Mouse (Mus musculus) lung, postnatal 0 days (tissue): Measurements from ENCODE around the gene Tmprss11d. TPM values are rescaled to one million over a fixed set of nuclear protein-coding genes. Genes with fewer than 3 reads are reported as not detected.
A peak's percentile ranks its signal among the peaks of the same experiment; 100 is the strongest.
"Not testable (repeated sequence)": the region's sequence is repeated elsewhere in the genome, so short reads cannot be mapped to it uniquely, and the experiment has no call there.

Experiments used
- ATAC-seq: fragments of 200-750 bp; cut with Nextera tagmentation; 2 replicates; pipeline ENCODE4 v1.8.0; 2017; ENCODE audit warnings: moderate library complexity
- DNase-seq: peaks from one replicate; pipeline ENCODE4 v3.0.0-alpha.2; 2016; ENCODE audit warnings: low spot score
- H3K27ac ChIP-seq: fragments of 300-500 bp; sonication (generic); 2 replicates; pipeline ENCODE4 v1.5.1; 2014; ENCODE audit warnings: antibody characterized with exemption, mild to moderate bottlenecking, low read length, mixed read lengths
- H3K27me3 ChIP-seq: fragments of 300-500 bp; sonication (generic); replicated peaks from 2 replicates; pipeline ENCODE4 v1.6.1; 2014; ENCODE audit warnings: low read length, mixed read lengths; ENCODE audit not compliant: insufficient read depth
- H3K36me3 ChIP-seq: fragments of 300-500 bp; sonication (generic); 2 replicates; pipeline ENCODE4 v1.6.1; 2014; ENCODE audit warnings: low read length, mixed read lengths; ENCODE audit not compliant: insufficient read depth
- H3K4me1 ChIP-seq: fragments of 300-500 bp; sonication (generic); 2 replicates; pipeline ENCODE4 v1.6.1; 2014; ENCODE audit warnings: antibody characterized with exemption, low read depth, low read length, mixed read lengths; ENCODE audit not compliant: insufficient read depth
- H3K4me2 ChIP-seq: fragments of 300-500 bp; sonication (generic); replicated peaks from 2 replicates; pipeline ENCODE4 v1.6.1; 2014; ENCODE audit warnings: low read depth, mild to moderate bottlenecking, low read length, moderate library complexity, mixed read lengths
- H3K4me3 ChIP-seq: fragments of 300-500 bp; sonication (generic); 2 replicates; pipeline ENCODE4 v1.5.1; 2014; ENCODE audit warnings: low read depth, low read length
- H3K9ac ChIP-seq: fragments of 300-500 bp; sonication (generic); replicated peaks from 2 replicates; pipeline ENCODE4 v1.6.1; 2014; ENCODE audit warnings: low read depth, mild to moderate bottlenecking
- H3K9me3 ChIP-seq: fragments of 300-500 bp; sonication (generic); 2 replicates; pipeline ENCODE4 v1.6.1; 2016; ENCODE audit warnings: low read length, mixed read lengths
- CTCF ChIP-seq: IDR thresholded peaks from 2 replicates; pipeline ENCODE4 v1.5.1; 2016; ENCODE audit warnings: antibody characterized with exemption, mild to moderate bottlenecking
- EP300 ChIP-seq: IDR thresholded peaks from 2 replicates; pipeline ENCODE4 v1.6.1; 2016; ENCODE audit warnings: antibody characterized with exemption, mild to moderate bottlenecking, control low read depth
- WGBS: fragments of 180-500 bp; shearing (Covaris S2); extraction: QIAGEN DNeasy Blood & Tissue Kit; methylation state at CpG from one replicate; pipeline ENCODE4 v1.1.7; 2014; 5-methylcytosine and 5-hydroxymethylcytosine counted together
- polyA plus RNA-seq: library from polyadenylated mRNA; unstranded; fragments of >200 nt; fragmentation: Nextera tagmentation; extraction: Ambion mirVana; gene quantifications from 2 replicates; pipeline ENCODE4 v1.2.1, GENCODE M21; 2015

The Tmprss11d gene
- polyA plus RNA-seq, 1 experiment from 2014 or later = not detected

DNA sequence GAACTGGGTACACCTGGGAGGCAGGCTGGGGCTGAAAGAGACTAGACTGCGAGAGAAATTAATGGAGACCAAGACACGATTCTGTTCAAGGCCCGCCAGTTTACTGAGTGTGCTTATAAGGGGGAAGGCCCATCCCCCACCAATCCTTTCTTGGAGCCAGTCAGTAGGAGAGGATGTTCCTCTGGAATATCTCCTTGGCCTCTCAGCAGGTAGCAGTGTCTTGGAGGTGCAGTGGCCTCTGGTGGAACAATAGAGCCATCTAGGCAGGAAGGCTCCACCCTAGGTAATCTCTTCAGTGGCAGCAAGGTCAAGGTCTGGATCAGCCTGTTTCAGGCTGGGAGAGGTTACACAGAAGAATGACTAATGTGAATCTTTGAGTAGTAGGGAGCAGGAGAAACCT is 34.0 kb upstream of the Tmprss11d start:
- no peak for TF ChIP-seq CTCF
- no peak for TF ChIP-seq EP300
- ATAC-seq (no peak), DNase-seq (no peak)
- Histone ChIP-seq H3K9me3 (no peaks in the 10 kb centered on the region), H3K4me1 (no peaks in the 10 kb centered on the region), H3K27me3 (no peaks in the 10 kb centered on the region), H3K4me2 (no peak overlapping the region), H3K36me3 (no peaks in the 10 kb centered on the region), H3K9ac (no peak overlapping the region), H3K27ac (no peak overlapping the region), H3K4me3 (no peak overlapping the region)
- WGBS = 87% methylated on average over 3 of the region's 3 CpGs

DNA sequence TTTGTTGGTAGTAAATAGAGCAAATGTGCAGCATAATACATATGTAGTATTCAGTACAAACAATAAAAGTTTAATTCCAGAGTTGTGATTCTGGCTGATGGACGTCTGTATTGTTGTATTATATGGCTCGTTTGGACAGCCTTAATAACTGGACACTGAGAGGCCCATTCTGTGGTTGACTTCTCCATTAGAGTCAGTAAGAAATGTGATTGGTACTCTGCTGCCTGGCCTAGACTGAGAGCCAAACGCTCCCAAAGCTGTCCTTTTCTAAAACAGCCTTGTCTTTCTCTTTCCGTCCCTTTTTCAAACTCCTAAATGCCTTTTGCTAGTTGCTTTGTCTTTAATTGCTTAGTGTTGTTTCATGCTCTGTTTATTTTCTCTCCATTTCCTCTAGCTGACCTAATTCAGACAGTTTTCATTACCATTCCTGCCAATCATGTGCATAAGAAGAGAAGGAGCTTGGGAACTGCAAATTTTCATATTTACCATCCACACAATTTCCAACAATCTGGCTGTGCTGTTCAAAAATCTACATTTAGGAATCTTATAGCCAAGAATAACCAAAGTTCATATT is 13.7 kb downstream of the Tmprss11d start:
- no peak overlapping the region for H3K27ac ChIP-seq
- no peaks in the 10 kb centered on the region for H3K36me3 ChIP-seq
- no peak overlapping the region for H3K9ac ChIP-seq
- H3K27me3 ChIP-seq = no peaks in the 10 kb centered on the region
- no peak for TF ChIP-seq CTCF
- no peak for TF ChIP-seq EP300
- DNase-seq (no peak), ATAC-seq (no peak)
- H3K9me3 ChIP-seq = no peaks in the 10 kb centered on the region
- no peak overlapping the region for H3K4me3 ChIP-seq
- no peak overlapping the region for H3K4me2 ChIP-seq
- no peaks in the 10 kb centered on the region for H3K4me1 ChIP-seq
- 59% methylated on average over 4 of the region's 4 CpGs for WGBS

DNA sequence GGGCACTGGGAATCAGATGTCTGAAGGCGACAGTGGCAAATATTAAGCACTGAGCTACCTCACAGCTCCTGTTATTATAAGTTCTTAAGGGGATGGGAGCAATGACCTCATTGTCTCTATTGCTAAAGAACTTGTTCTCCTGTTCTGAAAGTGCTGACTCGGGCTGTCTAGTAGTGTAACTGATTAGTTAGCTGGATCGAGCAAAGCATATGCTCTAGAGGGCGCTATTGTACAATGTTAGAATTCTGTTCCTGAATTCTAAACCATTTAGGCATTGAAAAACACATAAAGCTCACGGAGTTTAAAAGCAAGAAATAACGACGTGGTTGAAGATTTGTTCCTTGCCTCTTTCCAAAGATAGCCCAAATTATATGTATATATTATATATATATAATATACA is 20.3 kb downstream of the Tmprss11d start:
- H3K4me2 ChIP-seq = no peak overlapping the region
- peak; percentile 39 for DNase-seq
- no peak overlapping the region for H3K27ac ChIP-seq
- H3K27me3 ChIP-seq = no peaks in the 10 kb centered on the region
- H3K4me1 ChIP-seq = no peaks in the 10 kb centered on the region
- no peak for ATAC-seq
- WGBS = 13% methylated on average over 7 of the region's 7 CpGs
- H3K9ac ChIP-seq = no peak overlapping the region
- H3K36me3 ChIP-seq = no peaks in the 10 kb centered on the region
- H3K9me3 ChIP-seq = no peaks in the 10 kb centered on the region
- no peak overlapping the region for H3K4me3 ChIP-seq
- TF ChIP-seq CTCF (peak; percentile 45), EP300 (no peak)

- H3K4me2 ChIP-seq, H3K9ac ChIP-seq, ATAC-seq, H3K36me3 ChIP-seq, H3K27me3 ChIP-seq, H3K4me1 ChIP-seq, DNase-seq, H3K9me3 ChIP-seq, H3K27ac ChIP-seq, H3K4me3 ChIP-seq: not testable (repeated sequence)
- 48% methylated on average over 25 of the region's 30 CpGs for whole genome bisulfite sequencing
Observed at GRCm38 (mm10) chr5:86318018-86318956, 54.9 kb downstream of the Tmprss11d start.

GRCm38 (mm10) chr5:86306116-86306515 is 67.1 kb downstream of the Tmprss11d start:
- DNase-seq (no peak), ATAC-seq (no peak)

DNA sequence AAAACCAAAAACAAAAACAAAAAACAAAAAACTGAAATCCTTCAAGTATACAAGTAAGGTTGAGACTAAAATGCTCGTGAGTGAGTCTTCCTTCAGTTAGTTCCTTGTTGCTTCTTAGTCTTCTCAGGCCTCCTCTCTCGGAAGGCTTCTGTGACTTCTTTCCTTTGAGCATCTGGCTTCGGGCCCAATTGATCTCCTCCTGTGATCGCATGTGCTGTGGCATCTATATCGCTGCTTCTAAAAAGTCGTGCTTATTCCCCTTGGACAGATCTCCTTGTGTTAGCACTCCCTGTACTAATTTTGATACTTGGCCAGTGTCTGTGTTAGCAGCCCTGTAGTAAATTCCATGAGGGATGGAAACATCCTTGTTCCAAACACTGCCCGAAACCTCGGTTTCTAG is 69.3 kb downstream of the Tmprss11d start:
- no peak for TF ChIP-seq CTCF
- no peak for TF ChIP-seq EP300
- ATAC-seq = no peak

More at GRCm38 (mm10) chr5:86306116-86306515, 67.1 kb downstream of the Tmprss11d start:
- Histone ChIP-seq H3K27me3 (no peaks in the 10 kb centered on the region), H3K9me3 (no peaks in the 10 kb centered on the region), H3K9ac (no peak overlapping the region), H3K4me3 (no peak overlapping the region), H3K4me1 (no peaks in the 10 kb centered on the region), H3K27ac (no peak overlapping the region), H3K4me2 (no peak overlapping the region), H3K36me3 (no peaks in the 10 kb centered on the region)
- TF ChIP-seq CTCF = no peak
- TF ChIP-seq EP300 = no peak
- 53% methylated on average over 5 of the region's 5 CpGs for WGBS

More for the DNA sequence above, 69.3 kb downstream of the Tmprss11d start:
- no peak overlapping the region for H3K4me3 ChIP-seq
- no peaks in the 10 kb centered on the region for H3K27me3 ChIP-seq
- H3K4me1 ChIP-seq = no peaks in the 10 kb centered on the region
- no peak overlapping the region for H3K4me2 ChIP-seq
- DNase-seq = no peak
- H3K36me3 ChIP-seq = no peaks in the 10 kb centered on the region
- H3K27ac ChIP-seq = no peak overlapping the region
- H3K9me3 ChIP-seq = no peaks in the 10 kb centered on the region
- WGBS = 80% methylated on average over 8 of the region's 8 CpGs
- H3K9ac ChIP-seq = no peak overlapping the region
